Mouse (Mus musculus) megakaryocyte, embryonic 14.5 days (primary cell): ENCODE measurements at regions not wholly inside any gene's neighbourhood (a gene's known extent, or its start where the extent isn't known, plus 50 kb on each side); places are given as distances from the start of the nearest gene placed in this dataset.

Experiments
- H3K27me3 ChIP-seq: replicated peaks from 2 replicates; pipeline ENCODE3; 2012; ENCODE audit warnings: inconsistent platforms
- H3K36me3 ChIP-seq: replicated peaks from 2 replicates; pipeline ENCODE3; 2012; ENCODE audit warnings: low read length, inconsistent platforms, mixed read lengths
- H3K4me1 ChIP-seq: 2 replicates; pipeline ENCODE4 v1.6.1; 2012; ENCODE audit warnings: inconsistent platforms
- H3K4me3 ChIP-seq: replicated peaks from 2 replicates; pipeline ENCODE3; 2012; ENCODE audit warnings: moderate library complexity, mild to moderate bottlenecking, inconsistent platforms
- H3K9me3 ChIP-seq: 2 replicates; pipeline ENCODE4 v1.6.1; 2012; ENCODE audit warnings: inconsistent platforms
- FLI1 ChIP-seq: IDR thresholded peaks from 2 replicates; pipeline ENCODE4 v1.6.1; 2012; ENCODE audit warnings: low read length, inconsistent platforms, mixed read lengths
- GATA1 ChIP-seq: IDR thresholded peaks from 3 replicates; pipeline ENCODE4 v1.6.1; 2012; ENCODE audit warnings: mixed read lengths, low read length, inconsistent platforms, borderline replicate concordance

GRCm38 (mm10) chr5:46488140-46488942, 630.9 kb upstream of the Lcorl start:
- no peaks in the 10 kb centered on the region for H3K36me3 ChIP-seq
- no peaks in the 10 kb centered on the region for H3K9me3 ChIP-seq
- peak overlapping the region; percentile 79 for H3K4me3 ChIP-seq
- H3K27me3 ChIP-seq = no peaks in the 10 kb centered on the region
- peaks cover 49% of the 10 kb centered on the region for H3K4me1 ChIP-seq
- TF ChIP-seq GATA1 (peak; percentile 58; the same call in 1 of the 3 replicates), FLI1 (no peak)

GRCm38 (mm10) chr5:46486740-46487326, 629.4 kb upstream of the Lcorl start:
- TF ChIP-seq GATA1 (no peak), FLI1 (no peak)
- H3K4me3 ChIP-seq = no peak overlapping the region
- H3K36me3 ChIP-seq = no peaks in the 10 kb centered on the region
- no peaks in the 10 kb centered on the region for H3K27me3 ChIP-seq
- H3K9me3 ChIP-seq = no peaks in the 10 kb centered on the region
- H3K4me1 ChIP-seq = peaks cover 44% of the 10 kb centered on the region

- Histone ChIP-seq H3K9me3 (no peaks in the 10 kb centered on the region), H3K4me1 (no peaks in the 10 kb centered on the region), H3K4me3 (no peak overlapping the region), H3K27me3 (no peaks in the 10 kb centered on the region), H3K36me3 (no peaks in the 10 kb centered on the region)
- TF ChIP-seq FLI1 = no peak
- TF ChIP-seq GATA1 = no peak
Measured at GRCm38 (mm10) chr5:46456356-46456755, 598.9 kb upstream of the Lcorl start.

- H3K4me3 ChIP-seq = no peak overlapping the region
- H3K4me1 ChIP-seq = peaks cover 4% of the 10 kb centered on the region; the same call in 1 of the 2 replicates
- H3K36me3 ChIP-seq = no peaks in the 10 kb centered on the region
- TF ChIP-seq GATA1 (no peak), FLI1 (no peak)
- no peaks in the 10 kb centered on the region for H3K9me3 ChIP-seq
- peaks cover 1% of the 10 kb centered on the region for H3K27me3 ChIP-seq
Measured at GRCm38 (mm10) chr5:46448274-46448673, 590.9 kb upstream of the Lcorl start.

GRCm38 (mm10) chr5:46445844-46446243, 588.4 kb upstream of the Lcorl start:
- Histone ChIP-seq H3K4me3 (no peak overlapping the region), H3K4me1 (peaks cover 7% of the 10 kb centered on the region), H3K9me3 (no peaks in the 10 kb centered on the region), H3K27me3 (peaks cover 1% of the 10 kb centered on the region), H3K36me3 (no peaks in the 10 kb centered on the region)
- no peak for TF ChIP-seq GATA1
- no peak for TF ChIP-seq FLI1

GRCm38 (mm10) chr5:46445122-46445521, 587.7 kb upstream of the Lcorl start:
- no peaks in the 10 kb centered on the region for H3K27me3 ChIP-seq
- H3K4me1 ChIP-seq = peaks cover 7% of the 10 kb centered on the region
- H3K4me3 ChIP-seq = no peak overlapping the region
- H3K36me3 ChIP-seq = no peaks in the 10 kb centered on the region
- TF ChIP-seq FLI1 = no peak
- TF ChIP-seq GATA1 = no peak
- H3K9me3 ChIP-seq = no peaks in the 10 kb centered on the region

- H3K4me3 ChIP-seq = peak overlapping the region; percentile 38
- H3K36me3 ChIP-seq = no peaks in the 10 kb centered on the region
- no peak for TF ChIP-seq GATA1
- no peak for TF ChIP-seq FLI1
- peaks cover 7% of the 10 kb centered on the region for H3K4me1 ChIP-seq
- H3K27me3 ChIP-seq = no peaks in the 10 kb centered on the region
- H3K9me3 ChIP-seq = no peaks in the 10 kb centered on the region
Measured at GRCm38 (mm10) chr5:46443805-46444340, 586.5 kb upstream of the Lcorl start.

- Histone ChIP-seq H3K36me3 (no peaks in the 10 kb centered on the region), H3K9me3 (no peaks in the 10 kb centered on the region), H3K4me1 (peaks cover 7% of the 10 kb centered on the region), H3K27me3 (no peaks in the 10 kb centered on the region), H3K4me3 (peak overlapping the region; percentile 38)
- TF ChIP-seq GATA1 (no peak), FLI1 (no peak)
Measured at GRCm38 (mm10) chr5:46442600-46443248, 585.3 kb upstream of the Lcorl start.

- H3K4me3 ChIP-seq = no peak overlapping the region
Measured at GRCm38 (mm10) chr5:46441716-46442115, 584.3 kb upstream of the Lcorl start.

More at GRCm38 (mm10) chr5:46441716-46442115, 584.3 kb upstream of the Lcorl start:
- Histone ChIP-seq H3K9me3 (no peaks in the 10 kb centered on the region), H3K36me3 (no peaks in the 10 kb centered on the region), H3K4me1 (peaks cover 7% of the 10 kb centered on the region), H3K27me3 (no peaks in the 10 kb centered on the region)
- no peak for TF ChIP-seq FLI1
- no peak for TF ChIP-seq GATA1
